23 mouse cellular contexts compared by ENCODE assay signal in the genomic region with DNA sequence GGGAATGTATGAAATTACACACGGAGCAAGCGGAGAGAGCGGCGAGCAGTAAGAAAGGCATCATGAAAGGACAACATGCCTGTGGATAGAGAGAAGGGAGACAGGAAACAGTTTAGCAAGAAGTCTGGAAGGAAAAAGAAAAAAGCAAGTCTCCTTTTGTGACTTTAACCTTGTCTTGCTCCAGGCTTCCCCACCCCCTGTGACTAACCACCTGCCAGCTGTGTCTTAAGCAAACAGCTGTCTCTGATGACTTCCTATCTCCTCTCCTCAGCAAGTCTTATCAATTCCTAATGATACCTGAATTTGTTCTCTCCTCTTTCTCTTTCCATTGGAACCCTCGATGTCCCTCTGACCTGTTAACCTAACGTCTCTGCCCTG. TPM values are rescaled to one million over a fixed set of nuclear protein-coding genes. Genes with fewer than 3 reads are reported as not detected.
DNase-seq lines count a peak whose midpoint lies in the region; ATAC-seq and TF ChIP-seq lines count a peak whose summit lies in the region.
"Had no signal": no experiment of that assay in that cellular context is flagged by ENCODE, and none has a peak within 500 bp of the region (broad histone marks: within the 10 kb centered on the region; RNA-seq: fewer than 3 reads in every experiment).

No protein-coding gene starts in this region.

- no peak overlapping the region for H3K27ac ChIP-seq in thymus, adult 2 months (ENCODE audit: control insufficient read depth, insufficient read depth, low read length)
- H3K27ac ChIP-seq in small intestine, adult 2 months (ENCODE audit: insufficient read depth, low read depth, low read length), result peak overlapping the region; percentile 91
- H3K27ac ChIP-seq: forebrain, embryonic 12.5 days; heart, embryonic 13.5 days; hindbrain, embryonic 13.5 days had no signal

- H3K4me1 ChIP-seq in thymus, adult 2 months (replicated peaks; ENCODE audit: control insufficient read depth, insufficient read depth, low read length), result peaks cover 16% of the 10 kb centered on the region
- peaks cover 18% of the 10 kb centered on the region; the same call in 1 of the 2 replicates for H3K4me1 ChIP-seq in small intestine, adult 2 months (ENCODE audit: control insufficient read depth, insufficient read depth, insufficient read length, low read length)

- WGBS in thymus, adult 2 months, result 78% methylated on average over 6 of the region's 6 CpGs
- WGBS in small intestine, adult 2 months, result 49% methylated on average over 6 of the region's 6 CpGs

- peak; percentile 19 for DNase-seq in adrenal gland, postnatal 14 days
- no peak for DNase-seq in adrenal gland, postnatal 25 days
- peak; percentile 31 for DNase-seq in thymus, adult 2 months
- no peak for DNase-seq in thymus, adult 18-20 months
- no peak for DNase-seq in kidney, postnatal 14 days
- DNase-seq in layer of hippocampus, adult 18-20 months (ENCODE audit: low spot score in 2 of 2), result no peak
- DNase-seq: adrenal gland, adult 2 months; cerebellum, adult 18-20 months; cerebellum, postnatal 36 days; gastrocnemius, postnatal 36 days; kidney, adult 2 months; kidney, postnatal 36 days; liver; liver, postnatal 0 days had no signal

- H3K27me3 ChIP-seq in thymus, adult 2 months (ENCODE audit: control insufficient read depth, insufficient read depth, low read length), result no peaks in the 10 kb centered on the region
- H3K27me3 ChIP-seq in small intestine, adult 2 months (ENCODE audit: control insufficient read depth, insufficient read depth, low read length), result no peaks in the 10 kb centered on the region
- H3K27me3 ChIP-seq: heart, embryonic 13.5 days; hindbrain, embryonic 13.5 days had no signal

- no peak for TF ChIP-seq CTCF in thymus, adult 2 months (IDR thresholded peaks at IDR 0.05; ENCODE audit: borderline replicate concordance, control insufficient read depth, extremely low read depth, insufficient read depth, low read length, poor library complexity)
- no peak for TF ChIP-seq CTCF in small intestine, adult 2 months (IDR thresholded peaks at IDR 0.05; ENCODE audit: extremely low read depth, insufficient read length, insufficient replicate concordance, low read depth, low read length)

- ATAC-seq in granulocyte monocyte progenitor cell, adult 5-6 weeks (replicated peaks; ENCODE audit: poor library complexity, severe bottlenecking), result no peak; the same call in 1 of the 2 replicates
- ATAC-seq: liver, postnatal 0 days had no signal

- no peak overlapping the region for H3K4me3 ChIP-seq in thymus, adult 2 months (ENCODE audit: control insufficient read depth, insufficient read depth, low read length)
- H3K4me3 ChIP-seq in small intestine, adult 2 months (ENCODE audit: low read depth, low read length), result no peak overlapping the region
- H3K4me3 ChIP-seq: forebrain, embryonic 12.5 days; heart, embryonic 13.5 days; hindbrain, embryonic 13.5 days had no signal

- TF ChIP-seq POLR2A in thymus, adult 2 months (IDR thresholded peaks at IDR 0.05; ENCODE audit: control insufficient read depth, extremely low read depth, insufficient read depth, low read length, poor library complexity), result no peak
- no peak for TF ChIP-seq POLR2A in small intestine, adult 2 months (IDR thresholded peaks at IDR 0.05; ENCODE audit: low read depth, low read length)

- no peaks in the 10 kb centered on the region for H3K36me3 ChIP-seq in thymus, adult 2 months (ENCODE audit: control insufficient read depth, insufficient read depth, low read length)
- H3K36me3 ChIP-seq in small intestine, adult 2 months (ENCODE audit: control insufficient read depth, insufficient read depth, low read length), result no peaks in the 10 kb centered on the region
- H3K36me3 ChIP-seq: forebrain, embryonic 12.5 days; heart, embryonic 13.5 days; hindbrain, embryonic 13.5 days had no signal

RNA-seq across cellular contexts. Expression of gene Ctla4, which starts 34.0 kb away (rescaled TPM):
- 0.52 and 1.1 TPM in 2 replicates for total RNA-seq in adrenal gland, postnatal 14 days (2021)
- total RNA-seq in adrenal gland, postnatal 25 days (2021), result 0.64 TPM in 1 of 2 replicates, not detected in the other
- 3.8 and 7.4 TPM in 2 replicates for polyA plus RNA-seq in thymus, adult 2 months (2012; rRNA removed)
- polyA plus RNA-seq in small intestine, adult 2 months (2012; rRNA removed), result 0.30 and 0.77 TPM in 2 replicates
- not detected in 2 replicates for total RNA-seq in granulocyte monocyte progenitor cell, adult 5-6 weeks (2014; fragmentation: Nextera tagmentation)
- total RNA-seq in granulocyte monocyte progenitor cell, adult 5-6 weeks (2017), result not detected in 2 replicates
- total RNA-seq in layer of hippocampus, adult 18-20 months (2021), result not detected
- total RNA-seq: adrenal gland, adult 2 months; layer of hippocampus, postnatal 25 days; left cerebral cortex, postnatal 36 days had no signal
- polyA plus RNA-seq: forebrain, embryonic 12.5 days; hindbrain, embryonic 13.5 days; liver, postnatal 0 days; midbrain, embryonic 11.5 days; neural tube, embryonic 14.5 days had no signal

Comparison
In these comparisons a context has a peak if more than half of its experiments do, and no peak if none do; other contexts are left out.
1. DNase-seq: peak in adrenal gland, postnatal 14 days (single experiment) and thymus, adult 2 months (single experiment); none in adrenal gland, postnatal 25 days (single experiment), thymus, adult 18-20 months (0 of 2), kidney, postnatal 14 days (single experiment) and layer of hippocampus, adult 18-20 months (0 of 2).